Mouse (Mus musculus): Measurements from ENCODE around the gene Tspan11. TPM values are rescaled to one million over a fixed set of nuclear protein-coding genes. Genes with fewer than 3 reads are reported as not detected.

Gene Tspan11
- polyA plus RNA-seq, 1 experiment from 2014 or later: 3.3 TPM

DNA sequence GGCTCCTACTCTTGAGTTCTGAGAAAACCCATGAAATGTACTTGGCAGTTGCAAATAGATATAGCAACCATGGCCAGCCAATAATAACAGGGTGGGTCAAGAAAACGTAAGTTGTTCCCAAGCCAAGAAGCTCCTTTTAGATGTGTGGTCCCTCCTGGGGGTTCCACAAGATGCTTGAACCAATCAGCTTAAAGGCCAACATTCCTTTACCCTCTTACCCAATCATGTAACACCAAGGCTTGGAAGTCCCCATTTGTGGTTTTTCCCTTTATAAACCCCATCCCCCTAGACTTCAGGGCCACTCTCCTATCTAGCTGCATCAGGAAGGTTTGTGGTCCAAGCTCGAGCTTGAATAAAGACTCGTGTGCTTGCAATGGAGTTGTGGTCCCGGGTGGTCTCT, 23.2 kb downstream of the Tspan11 start:
- Histone ChIP-seq H3K27ac (replicated peaks) (no peak overlapping the region), H3K9me3 (no peaks in the 10 kb centered on the region), H3K9ac (no peak overlapping the region), H3K27me3 (replicated peaks) (0 out of 2 replicates have a peak, but pooled peaks cover 2% of the 10 kb centered on the region), H3K4me3 (no peak overlapping the region), H3K4me2 (no peak overlapping the region), H3K36me3 (no peaks in the 10 kb centered on the region), H3K4me1 (no peaks in the 10 kb centered on the region)
- ATAC-seq (ENCODE audit: extremely low read depth, insufficient number of reproducible peaks, low FRiP score, low TSS enrichment): no peak
- 77% methylated on average over 4 of the region's 4 CpGs for WGBS

DNA sequence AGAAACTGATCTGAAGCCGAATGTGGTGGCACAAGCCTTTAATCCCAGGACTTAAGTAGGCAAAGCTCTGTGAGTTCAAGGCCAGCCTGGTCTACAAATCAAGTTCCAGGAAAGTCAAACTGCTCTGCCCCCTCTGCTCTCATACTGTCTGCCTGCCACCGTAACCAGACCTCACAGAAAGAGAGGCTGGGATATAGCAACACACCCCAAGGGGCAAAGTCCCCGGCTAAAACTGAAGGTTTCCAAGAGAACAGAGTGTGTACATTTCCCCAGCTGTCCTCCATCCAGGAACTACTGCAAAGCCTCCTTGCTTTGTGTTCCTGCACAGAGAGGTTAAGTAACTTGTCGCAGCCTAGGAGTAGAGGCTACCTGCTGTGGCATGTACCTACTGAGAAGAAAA, 24.3 kb downstream of the Tspan11 start:
- no peak overlapping the region for H3K27ac ChIP-seq (replicated peaks)
- WGBS: 73% methylated on average over 4 of the region's 4 CpGs
- H3K9me3 ChIP-seq: peaks cover 3% of the 10 kb centered on the region; the same call in 1 of the 2 replicates
- ATAC-seq (ENCODE audit: extremely low read depth, insufficient number of reproducible peaks, low FRiP score, low TSS enrichment): no peak
- no peaks in the 10 kb centered on the region for H3K36me3 ChIP-seq
- no peak overlapping the region for H3K4me3 ChIP-seq
- no peaks in the 10 kb centered on the region for H3K4me1 ChIP-seq
- no peak overlapping the region for H3K9ac ChIP-seq
- H3K27me3 ChIP-seq (replicated peaks): 0 out of 2 replicates have a peak, but pooled peaks cover 2% of the 10 kb centered on the region
- H3K4me2 ChIP-seq: no peak overlapping the region

DNA sequence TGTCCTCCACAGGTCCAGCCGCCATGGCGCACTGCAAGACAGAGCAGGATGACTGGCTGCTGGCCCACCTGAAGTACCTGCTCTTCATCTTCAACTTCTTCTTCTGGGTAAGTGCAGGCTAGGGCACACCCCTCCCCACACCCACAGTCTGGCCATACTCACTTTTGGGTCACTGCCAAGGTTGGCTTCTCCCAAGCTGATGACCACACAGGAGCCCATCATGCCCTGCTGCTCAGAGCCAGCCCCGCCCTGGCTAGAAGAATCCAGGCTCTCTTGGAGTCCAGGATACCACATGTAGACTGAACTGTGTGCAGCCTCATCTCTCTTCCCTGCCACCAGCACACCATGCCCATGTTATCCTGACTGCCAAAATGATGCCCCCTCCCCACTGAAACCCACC, 25.5 kb downstream of the Tspan11 start:
- ATAC-seq (ENCODE audit: extremely low read depth, insufficient number of reproducible peaks, low FRiP score, low TSS enrichment): peak; percentile 25; the same call in 1 of the 2 replicates
- H3K9me3 ChIP-seq: peaks cover 3% of the 10 kb centered on the region; the same call in 1 of the 2 replicates
- no peak overlapping the region for H3K9ac ChIP-seq
- no peaks in the 10 kb centered on the region for H3K4me1 ChIP-seq
- H3K27me3 ChIP-seq (replicated peaks): 0 out of 2 replicates have a peak, but pooled peaks cover 2% of the 10 kb centered on the region
- H3K4me2 ChIP-seq: no peak overlapping the region
- H3K36me3 ChIP-seq: no peaks in the 10 kb centered on the region
- 88% methylated on average over 3 of the region's 3 CpGs for WGBS
- H3K27ac ChIP-seq (replicated peaks): no peak overlapping the region
- H3K4me3 ChIP-seq: no peak overlapping the region

DNA sequence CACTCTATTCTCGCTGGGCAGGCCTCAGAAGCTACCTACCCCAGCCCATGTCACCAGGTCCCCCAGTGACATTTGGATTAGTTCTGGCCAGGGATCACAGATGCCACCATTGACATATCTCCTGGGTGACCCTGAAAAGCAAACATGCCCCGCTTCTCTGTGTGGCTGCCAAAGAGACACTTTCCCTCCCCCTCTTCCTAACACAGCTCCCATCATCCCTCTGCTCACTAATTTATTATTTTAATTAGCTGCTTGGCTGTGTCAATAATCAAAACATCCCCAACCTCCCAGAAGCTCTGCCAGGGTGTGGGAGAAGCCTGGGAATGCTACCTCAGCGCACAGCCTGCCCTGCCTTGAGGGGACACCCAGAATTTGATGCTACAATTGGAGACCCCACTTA, 29.6 kb downstream of the Tspan11 start:
- Histone ChIP-seq H3K27me3 (replicated peaks) (peaks cover 7% of the 10 kb centered on the region; the same call in 1 of the 2 replicates), H3K4me2 (no peak overlapping the region), H3K9me3 (peaks cover 3% of the 10 kb centered on the region; the same call in 1 of the 2 replicates), H3K4me1 (no peaks in the 10 kb centered on the region), H3K27ac (replicated peaks) (no peak overlapping the region), H3K4me3 (no peak overlapping the region), H3K36me3 (no peaks in the 10 kb centered on the region), H3K9ac (no peak overlapping the region)
- 72% methylated on average over 3 of the region's 3 CpGs for WGBS
- no peak for ATAC-seq (ENCODE audit: extremely low read depth, insufficient number of reproducible peaks, low FRiP score, low TSS enrichment)

DNA sequence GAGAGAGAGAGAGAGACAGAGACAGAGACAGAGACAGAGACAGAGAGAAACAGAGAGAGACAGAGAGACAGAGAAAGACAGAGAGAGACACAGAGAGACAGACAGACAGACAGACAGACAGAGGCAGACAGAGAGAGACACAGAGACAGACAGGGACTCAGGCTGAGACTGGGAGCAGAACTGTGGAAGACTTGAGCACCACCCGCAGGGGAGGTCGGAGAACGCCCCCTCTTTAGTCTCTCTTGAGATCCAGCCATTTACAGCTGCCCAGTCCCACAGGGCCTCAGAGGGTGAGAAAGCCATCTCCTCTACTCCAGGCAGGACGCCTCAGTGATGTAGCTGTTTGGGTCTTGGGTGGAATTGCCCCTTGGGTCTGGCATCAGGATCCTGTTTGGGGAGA, 30.3 kb downstream of the Tspan11 start:
- H3K4me1 ChIP-seq: no peaks in the 10 kb centered on the region
- no peak overlapping the region for H3K4me2 ChIP-seq
- H3K9ac ChIP-seq: no peak overlapping the region
- H3K4me3 ChIP-seq: no peak overlapping the region
- H3K36me3 ChIP-seq: no peaks in the 10 kb centered on the region
- peaks cover 3% of the 10 kb centered on the region; the same call in 1 of the 2 replicates for H3K9me3 ChIP-seq
- 68% methylated on average over 4 of the region's 4 CpGs for WGBS
- no peak for ATAC-seq (ENCODE audit: extremely low read depth, insufficient number of reproducible peaks, low FRiP score, low TSS enrichment)
- peaks cover 11% of the 10 kb centered on the region for H3K27me3 ChIP-seq (replicated peaks)
- no peak overlapping the region for H3K27ac ChIP-seq (replicated peaks)

DNA sequence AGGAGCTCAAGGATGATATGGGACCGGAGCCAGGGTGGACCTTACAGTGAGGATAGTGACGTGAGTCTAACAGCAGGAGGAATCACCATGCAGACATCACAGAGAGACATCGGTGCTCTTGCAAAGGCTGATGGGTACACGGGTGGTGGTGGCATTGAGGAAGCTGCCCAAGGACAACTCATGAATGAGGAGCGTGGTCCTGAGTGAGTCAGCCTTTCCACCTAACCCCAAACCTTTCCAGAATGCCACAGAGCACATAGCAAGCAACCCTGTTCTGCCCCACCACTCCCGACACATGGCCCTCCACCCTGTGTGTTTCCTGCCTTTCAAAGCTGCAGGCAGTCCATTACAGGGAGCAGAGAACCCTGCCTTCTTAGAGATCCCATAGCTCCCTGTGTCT, 32.1 kb downstream of the Tspan11 start:
- Histone ChIP-seq H3K36me3 (no peaks in the 10 kb centered on the region), H3K4me3 (no peak overlapping the region), H3K9ac (no peak overlapping the region), H3K27ac (replicated peaks) (no peak overlapping the region), H3K4me2 (no peak overlapping the region), H3K9me3 (peaks cover 3% of the 10 kb centered on the region; the same call in 1 of the 2 replicates), H3K4me1 (no peaks in the 10 kb centered on the region), H3K27me3 (replicated peaks) (peaks cover 15% of the 10 kb centered on the region)
- 70% methylated on average over 6 of the region's 6 CpGs for WGBS
- no peak for ATAC-seq (ENCODE audit: extremely low read depth, insufficient number of reproducible peaks, low FRiP score, low TSS enrichment)

DNA sequence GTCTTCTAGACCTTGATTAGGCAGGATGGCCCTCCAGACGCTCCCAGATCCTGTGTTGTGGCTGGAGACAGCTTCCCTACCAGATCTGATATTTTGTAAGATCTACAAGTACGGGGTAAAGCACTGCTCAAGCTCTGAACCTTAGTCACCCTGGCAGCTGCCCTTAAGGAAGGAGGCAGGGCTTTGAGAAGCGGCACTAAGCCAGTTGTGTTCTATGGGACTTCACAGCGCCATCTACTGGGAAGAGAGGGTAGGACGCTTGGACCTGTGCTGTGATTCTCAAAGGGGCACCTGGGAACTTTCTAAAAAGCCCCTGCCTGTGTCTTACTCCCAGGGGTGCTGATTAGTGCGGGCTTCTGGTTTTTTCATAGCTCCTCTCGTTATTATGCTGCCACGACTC, 33.3 kb downstream of the Tspan11 start:
- Histone ChIP-seq H3K4me3 (no peak overlapping the region), H3K4me1 (no peaks in the 10 kb centered on the region), H3K27me3 (replicated peaks) (peaks cover 20% of the 10 kb centered on the region), H3K9me3 (peaks cover 3% of the 10 kb centered on the region; the same call in 1 of the 2 replicates), H3K36me3 (no peaks in the 10 kb centered on the region), H3K27ac (replicated peaks) (no peak overlapping the region), H3K4me2 (no peak overlapping the region), H3K9ac (no peak overlapping the region)
- WGBS: 5% methylated on average over 8 of the region's 8 CpGs
- no peak for ATAC-seq (ENCODE audit: extremely low read depth, insufficient number of reproducible peaks, low FRiP score, low TSS enrichment)

DNA sequence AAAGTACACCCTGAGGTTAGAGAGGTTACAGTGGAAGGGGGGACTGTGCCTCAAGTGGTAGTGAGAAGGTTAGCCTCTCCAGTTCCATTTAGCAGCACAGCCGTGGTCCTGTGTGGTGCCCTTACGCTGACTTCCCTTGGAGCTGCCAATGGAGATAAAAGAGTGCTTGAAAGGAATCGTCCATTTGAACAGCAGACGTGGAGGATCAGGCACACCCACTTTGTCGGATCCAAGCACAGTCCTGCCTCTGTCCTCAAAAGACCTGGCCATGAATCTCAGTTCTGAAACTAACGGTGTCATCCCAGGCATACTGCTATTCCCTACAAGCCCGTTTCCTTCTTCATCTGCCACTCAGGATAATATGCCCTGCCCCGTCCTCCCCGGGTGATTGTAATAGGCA, 34.6 kb downstream of the Tspan11 start:
- Histone ChIP-seq H3K27ac (replicated peaks) (no peak overlapping the region), H3K4me2 (no peak overlapping the region), H3K36me3 (no peaks in the 10 kb centered on the region), H3K27me3 (replicated peaks) (peaks cover 20% of the 10 kb centered on the region), H3K9ac (no peak overlapping the region), H3K9me3 (no peaks in the 10 kb centered on the region), H3K4me1 (peaks cover 3% of the 10 kb centered on the region), H3K4me3 (no peak overlapping the region)
- WGBS: 49% methylated on average over 9 of the region's 9 CpGs
- no peak for ATAC-seq (ENCODE audit: extremely low read depth, insufficient number of reproducible peaks, low FRiP score, low TSS enrichment)

DNA sequence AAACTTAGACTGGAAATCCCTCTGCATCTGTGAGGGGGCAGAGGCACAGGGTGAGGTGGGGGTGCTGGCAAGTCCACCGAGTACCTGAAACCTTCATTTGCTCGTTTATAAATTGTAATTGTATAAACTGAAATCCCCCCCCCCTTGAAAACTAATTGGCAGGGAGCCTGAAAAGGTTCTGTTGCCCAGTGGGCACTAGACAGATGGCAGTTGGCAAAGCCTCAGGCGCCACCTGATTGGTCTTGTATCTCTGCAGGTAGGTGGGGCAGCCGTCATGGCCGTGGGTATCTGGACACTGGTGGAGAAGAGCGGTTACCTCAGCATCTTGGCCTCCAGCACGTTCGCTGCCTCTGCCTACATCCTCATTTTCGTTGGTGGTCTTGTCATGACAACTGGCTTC, 35.9 kb downstream of the Tspan11 start:
- H3K27ac ChIP-seq (replicated peaks): no peak overlapping the region
- peaks cover 14% of the 10 kb centered on the region for H3K4me1 ChIP-seq
- 80% methylated on average over 9 of the region's 9 CpGs for WGBS
- peaks cover 20% of the 10 kb centered on the region for H3K27me3 ChIP-seq (replicated peaks)
- no peak overlapping the region for H3K4me3 ChIP-seq
- no peaks in the 10 kb centered on the region for H3K36me3 ChIP-seq
- H3K4me2 ChIP-seq: no peak overlapping the region
- no peaks in the 10 kb centered on the region for H3K9me3 ChIP-seq
- no peak for ATAC-seq (ENCODE audit: extremely low read depth, insufficient number of reproducible peaks, low FRiP score, low TSS enrichment)
- no peak overlapping the region for H3K9ac ChIP-seq

DNA sequence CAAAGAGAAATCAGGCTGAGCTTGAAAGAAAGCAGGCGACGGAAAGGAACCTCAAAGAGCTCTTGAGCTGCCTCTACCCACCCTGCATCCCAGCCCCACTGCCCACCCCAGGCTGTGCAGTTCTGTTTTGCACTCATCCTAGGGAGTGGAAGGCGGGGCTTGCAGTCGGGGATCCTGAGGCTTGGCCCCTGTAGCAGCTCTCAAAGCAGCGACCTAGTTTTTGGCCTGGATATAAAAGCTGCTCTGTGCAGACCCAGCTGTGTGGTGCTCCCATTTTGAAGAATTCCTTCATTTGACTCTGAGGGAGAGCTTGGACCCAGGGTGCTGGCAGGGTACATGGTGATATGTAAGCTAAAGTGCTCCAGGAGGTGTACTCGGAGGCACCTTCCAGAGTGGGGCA, 37.4 kb downstream of the Tspan11 start:
- Histone ChIP-seq H3K4me1 (peaks cover 26% of the 10 kb centered on the region), H3K4me2 (no peak overlapping the region), H3K36me3 (no peaks in the 10 kb centered on the region), H3K9me3 (no peaks in the 10 kb centered on the region), H3K9ac (no peak overlapping the region), H3K4me3 (no peak overlapping the region), H3K27me3 (replicated peaks) (peaks cover 20% of the 10 kb centered on the region), H3K27ac (replicated peaks) (no peak overlapping the region)
- 66% methylated on average over 6 of the region's 6 CpGs for WGBS
- ATAC-seq (ENCODE audit: extremely low read depth, insufficient number of reproducible peaks, low FRiP score, low TSS enrichment): no peak

DNA sequence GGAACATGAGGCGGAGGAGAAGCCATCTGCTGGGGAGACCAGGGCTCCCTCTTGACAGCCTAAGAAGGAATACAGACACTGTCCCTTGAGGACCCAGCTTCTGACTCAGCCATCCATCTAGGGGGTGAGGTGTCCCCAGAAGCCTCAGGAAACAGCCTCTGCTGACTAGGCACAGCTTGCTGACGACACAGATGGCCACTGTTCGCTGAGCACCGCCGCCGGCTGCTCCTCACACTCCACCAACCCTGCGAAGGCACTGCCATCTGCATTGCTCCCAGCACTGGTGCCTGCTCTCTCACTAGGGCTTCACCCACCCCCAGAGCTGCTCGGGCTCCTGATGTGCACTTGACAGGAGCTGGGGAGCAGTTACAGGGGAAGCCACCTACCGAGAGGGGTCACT, 38.5 kb downstream of the Tspan11 start:
- H3K27ac ChIP-seq (replicated peaks): no peak overlapping the region
- no peaks in the 10 kb centered on the region for H3K9me3 ChIP-seq
- no peak overlapping the region for H3K4me2 ChIP-seq
- H3K9ac ChIP-seq: no peak overlapping the region
- peaks cover 20% of the 10 kb centered on the region for H3K27me3 ChIP-seq (replicated peaks)
- H3K36me3 ChIP-seq: no peaks in the 10 kb centered on the region
- peaks cover 34% of the 10 kb centered on the region for H3K4me1 ChIP-seq
- no peak for ATAC-seq (ENCODE audit: extremely low read depth, insufficient number of reproducible peaks, low FRiP score, low TSS enrichment)
- no peak overlapping the region for H3K4me3 ChIP-seq
- WGBS: 56% methylated on average over 9 of the region's 9 CpGs

DNA sequence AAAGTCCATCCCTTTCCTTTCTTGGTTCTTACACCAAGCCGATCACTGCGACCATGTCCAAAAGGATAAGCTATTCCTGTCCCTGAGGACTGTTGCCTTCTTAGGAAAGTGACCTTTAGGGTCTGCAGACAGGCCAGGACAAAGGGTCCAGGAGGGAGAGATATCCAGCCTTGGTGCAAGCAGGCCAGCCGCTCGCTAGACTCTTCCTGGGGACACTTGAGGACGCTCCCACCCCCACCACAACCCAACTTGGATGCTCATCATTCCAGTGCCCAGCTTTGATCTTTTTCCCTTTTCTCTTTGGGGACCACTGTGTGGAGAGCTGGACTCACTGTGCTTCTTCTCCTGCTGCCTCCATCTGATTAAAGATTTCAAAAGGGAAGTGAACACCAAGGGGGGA, 41.3 kb downstream of the Tspan11 start:
- H3K4me1 ChIP-seq: peaks cover 50% of the 10 kb centered on the region
- 0 out of 2 replicates have a peak overlapping the region, but pooled peaks have one; percentile 5 for H3K27ac ChIP-seq (replicated peaks)
- H3K36me3 ChIP-seq: no peaks in the 10 kb centered on the region
- no peak overlapping the region for H3K9ac ChIP-seq
- 56% methylated on average over 5 of the region's 5 CpGs for WGBS
- H3K9me3 ChIP-seq: no peaks in the 10 kb centered on the region
- ATAC-seq (ENCODE audit: extremely low read depth, insufficient number of reproducible peaks, low FRiP score, low TSS enrichment): no peak
- H3K4me2 ChIP-seq: no peak overlapping the region
- no peak overlapping the region for H3K4me3 ChIP-seq
- peaks cover 6% of the 10 kb centered on the region for H3K27me3 ChIP-seq (replicated peaks)
